Mouse (Mus musculus): ENCODE measurements around the gene Plekhh2.

DNA sequence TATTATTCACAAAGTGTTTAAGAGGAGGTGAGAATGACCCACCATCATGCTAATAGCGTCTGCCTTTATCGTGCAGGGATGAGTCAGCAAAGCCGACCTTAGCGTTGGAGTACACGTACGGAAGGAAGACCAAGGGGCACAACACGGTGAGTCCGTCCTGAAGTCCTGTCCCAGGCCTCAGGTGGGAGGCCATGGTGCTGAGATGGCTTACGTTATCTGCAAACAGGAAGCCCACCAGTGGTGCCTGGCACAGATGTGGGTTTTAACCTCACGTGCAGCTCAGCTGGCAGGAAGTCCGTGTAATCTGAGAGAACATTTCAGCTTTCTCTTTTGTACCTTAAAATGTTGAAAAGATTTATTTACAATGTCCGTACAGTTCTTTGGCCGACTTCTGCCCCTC is 121.7 kb downstream of the Plekhh2 start:
- TF ChIP-seq CTCF (IDR thresholded peaks at IDR 0.05; ENCODE audit: low read depth, low read length): no peak
- TF ChIP-seq POLR2A (IDR thresholded peaks at IDR 0.05; ENCODE audit: extremely low read depth, insufficient read depth, low read length): no peak

Data from liver, adult 2 months (tissue).